Mouse (Mus musculus): Measurements from ENCODE around the gene Gm7735.
"Not testable (repeated sequence)": the region's sequence is repeated elsewhere in the genome, so short reads cannot be mapped to it uniquely, and the experiment has no call there.

Gene Gm7735

DNA sequence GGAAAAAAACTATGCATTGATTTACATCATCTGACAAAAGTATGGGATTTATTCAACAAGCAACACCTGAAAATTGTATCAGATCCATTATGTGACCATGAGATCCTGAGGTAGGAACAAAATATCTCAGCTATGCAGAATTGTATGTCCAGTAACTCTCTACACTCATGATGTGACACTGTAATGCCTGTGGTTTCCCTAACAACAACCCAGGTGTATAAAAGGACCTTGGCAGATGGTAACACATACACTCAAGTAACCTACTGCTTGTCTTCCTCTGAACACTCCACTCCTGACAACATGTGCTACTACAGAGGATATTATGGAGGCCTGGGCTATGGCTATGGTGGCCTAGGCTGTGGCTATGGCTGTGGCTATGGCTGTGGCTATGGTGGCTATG is at the start of gene Gm7735:
Gm7735 (plus strand) TSS at position 301 of the 400 bp plus-strand sequence.
- DNase-seq = not testable (repeated sequence)

DNA sequence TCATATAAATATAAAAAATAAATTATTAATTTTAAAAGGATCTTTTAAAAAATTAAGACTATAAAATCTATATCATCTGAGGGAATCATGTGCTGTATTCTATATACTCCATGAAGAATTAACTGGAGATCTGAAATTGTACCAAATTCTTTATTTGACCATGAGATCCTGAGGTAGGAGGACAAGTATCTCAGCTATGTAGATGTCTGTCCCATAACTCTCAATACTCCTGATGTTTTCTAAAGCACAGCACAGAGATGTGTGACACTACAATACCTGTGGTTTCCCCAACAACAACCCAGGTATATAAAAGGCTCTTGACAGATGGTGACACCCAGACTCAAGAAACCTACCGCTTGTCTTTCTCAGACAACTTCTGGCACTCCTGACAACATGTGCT is 28.7 kb upstream of the Gm7735 start, which contains the start of gene Gm6358:
Gm6358 (plus strand) TSS at position 301 of the 400 bp plus-strand sequence.
- no peak for DNase-seq

DNA sequence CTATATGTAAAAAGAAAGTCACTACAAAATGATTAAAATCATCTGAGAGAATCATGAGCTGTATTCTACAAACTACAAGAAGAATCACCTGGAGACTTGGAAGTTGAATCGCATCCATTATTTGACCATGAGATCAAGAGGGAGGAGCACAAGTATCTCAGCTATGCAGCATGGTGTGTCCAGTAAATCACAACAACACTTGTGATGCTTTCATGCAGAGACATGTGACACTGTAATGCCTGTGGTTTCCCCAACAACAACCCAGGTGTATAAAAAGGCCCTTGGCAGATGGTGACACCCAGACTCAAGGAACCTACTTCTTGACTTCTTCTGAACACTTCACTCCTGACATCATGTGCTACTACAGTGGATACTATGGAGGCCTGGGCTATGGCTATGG is 18.5 kb upstream of the Gm7735 start, which contains the start of gene Gm10061:
Gm10061 (plus strand) TSS at position 301 of the 400 bp plus-strand sequence.
- DNase-seq = no peak

DNA sequence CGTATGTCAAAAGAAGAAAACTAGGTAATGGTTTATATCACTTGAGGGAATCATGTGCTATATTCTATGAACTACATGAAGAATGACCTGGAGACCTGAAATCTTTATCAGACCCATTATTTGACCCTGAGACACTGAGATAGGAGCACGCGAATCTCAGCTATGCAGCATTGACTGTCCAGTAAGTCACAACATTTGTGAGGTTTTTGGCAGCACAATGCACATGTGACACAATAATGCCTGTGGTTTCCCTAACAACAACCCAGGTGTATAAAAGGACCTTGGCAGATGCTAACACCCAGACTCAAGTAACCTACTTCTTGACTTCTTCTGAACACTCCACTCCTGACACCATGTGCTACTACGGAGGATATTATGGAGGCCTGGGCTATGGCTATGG is 11.6 kb upstream of the Gm7735 start, which contains the start of gene Gm9789:
Gm9789 (plus strand) TSS at position 301 of the 400 bp plus-strand sequence.
- DNase-seq = no peak

DNA sequence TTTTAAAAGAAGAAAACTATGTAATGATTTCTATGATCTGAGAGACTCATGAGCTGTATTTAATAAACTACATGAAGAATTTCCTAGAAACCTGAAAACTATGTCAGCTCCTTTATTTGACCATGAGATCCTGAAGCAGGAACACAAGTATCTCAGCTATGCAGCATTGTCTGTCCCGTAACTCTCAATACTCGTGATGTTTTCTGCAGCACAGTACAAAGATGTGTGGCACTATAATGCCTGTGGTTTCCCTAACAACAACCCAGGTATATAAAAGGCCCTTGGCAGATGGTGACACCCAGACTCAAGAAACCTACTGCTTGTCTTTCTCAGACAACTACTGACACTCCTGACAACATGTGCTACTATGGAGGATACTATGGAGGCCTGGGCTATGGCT is 5.1 kb downstream of the Gm7735 start, which contains the start of gene 1110057P08Rik:
1110057P08Rik (plus strand) TSS at position 301 of the 400 bp plus-strand sequence.
- no peak for DNase-seq

DNA sequence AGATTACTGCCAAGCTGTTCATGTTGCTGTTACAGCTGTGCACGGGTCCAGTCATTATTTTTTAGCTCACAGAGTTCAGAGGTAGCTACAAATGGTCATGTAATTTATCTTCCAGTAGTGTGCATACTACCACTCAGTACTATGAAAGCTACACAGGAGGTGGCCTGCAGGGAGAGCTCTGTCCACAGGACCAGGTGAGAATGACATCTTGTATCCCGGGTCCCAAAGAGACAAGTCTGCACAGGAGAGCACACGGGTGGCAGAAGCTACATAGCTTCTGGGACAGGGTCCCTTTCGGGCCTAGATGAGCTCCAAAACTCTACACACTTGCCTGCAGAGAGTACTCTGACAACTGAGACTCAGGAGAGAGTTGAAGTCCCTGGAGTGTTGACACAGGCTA is 19.3 kb downstream of the Gm7735 start:
- no peak for DNase-seq

DNA sequence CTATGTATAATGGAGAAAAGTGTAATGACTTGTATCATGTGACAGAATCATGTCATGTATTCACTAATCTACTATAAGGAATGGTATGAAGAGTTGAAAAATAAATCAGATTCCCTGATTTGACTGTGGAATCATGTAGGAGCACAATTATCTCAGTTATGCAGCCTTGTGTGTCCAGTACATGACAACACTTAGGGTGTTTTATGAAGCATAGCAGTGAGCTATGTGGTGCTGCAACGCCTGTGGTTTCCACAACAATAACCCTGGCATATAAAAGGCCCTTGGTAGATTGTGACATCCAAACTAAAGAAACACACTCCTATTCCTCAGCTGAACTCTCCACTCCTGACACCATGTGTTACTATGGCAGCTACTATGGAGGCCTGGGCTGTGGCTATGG is 36.3 kb downstream of the Gm7735 start, which contains the start of gene Krtap20-2:
Krtap20-2 (plus strand) TSS at position 301 of the 400 bp plus-strand sequence.
- DNase-seq = no peak

Data from cerebellum, adult 9-10 months (tissue).